Mouse (Mus musculus) 416B (cell line): ENCODE data around the gene Ccdc188.

Experiments
- DNase-seq: peaks from one replicate; pipeline ENCODE4 v3.0.0; 2011; ENCODE audit warnings: low read depth

Ccdc188 gene

GRCm38 (mm10) chr16:18235389-18236065, 17.8 kb downstream of the Ccdc188 start:
- DNase-seq, result no peak

GRCm38 (mm10) chr16:18236676-18237501, 19.2 kb downstream of the Ccdc188 start:
- DNase-seq, result no peak

DNA sequence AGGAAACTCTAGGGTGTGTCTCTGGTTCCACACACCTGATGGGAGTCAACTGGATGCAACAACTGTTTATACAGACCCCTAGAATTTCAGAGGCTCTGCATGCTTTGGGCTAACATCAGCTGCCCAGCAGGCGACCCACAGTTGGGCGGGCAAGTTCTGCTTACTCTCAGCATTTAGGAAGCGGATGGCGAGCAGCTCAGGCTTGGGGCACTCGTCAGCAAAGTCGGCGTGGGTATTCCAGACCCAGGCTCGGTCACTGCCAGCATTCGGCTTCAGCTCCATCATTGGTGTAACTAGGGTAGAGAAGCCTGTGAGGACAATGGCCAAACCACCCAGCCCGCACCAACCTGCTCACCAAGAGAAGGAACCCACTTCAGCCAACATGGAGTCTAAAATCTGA, 23.9 kb downstream of the Ccdc188 start:
- no peak for DNase-seq

DNA sequence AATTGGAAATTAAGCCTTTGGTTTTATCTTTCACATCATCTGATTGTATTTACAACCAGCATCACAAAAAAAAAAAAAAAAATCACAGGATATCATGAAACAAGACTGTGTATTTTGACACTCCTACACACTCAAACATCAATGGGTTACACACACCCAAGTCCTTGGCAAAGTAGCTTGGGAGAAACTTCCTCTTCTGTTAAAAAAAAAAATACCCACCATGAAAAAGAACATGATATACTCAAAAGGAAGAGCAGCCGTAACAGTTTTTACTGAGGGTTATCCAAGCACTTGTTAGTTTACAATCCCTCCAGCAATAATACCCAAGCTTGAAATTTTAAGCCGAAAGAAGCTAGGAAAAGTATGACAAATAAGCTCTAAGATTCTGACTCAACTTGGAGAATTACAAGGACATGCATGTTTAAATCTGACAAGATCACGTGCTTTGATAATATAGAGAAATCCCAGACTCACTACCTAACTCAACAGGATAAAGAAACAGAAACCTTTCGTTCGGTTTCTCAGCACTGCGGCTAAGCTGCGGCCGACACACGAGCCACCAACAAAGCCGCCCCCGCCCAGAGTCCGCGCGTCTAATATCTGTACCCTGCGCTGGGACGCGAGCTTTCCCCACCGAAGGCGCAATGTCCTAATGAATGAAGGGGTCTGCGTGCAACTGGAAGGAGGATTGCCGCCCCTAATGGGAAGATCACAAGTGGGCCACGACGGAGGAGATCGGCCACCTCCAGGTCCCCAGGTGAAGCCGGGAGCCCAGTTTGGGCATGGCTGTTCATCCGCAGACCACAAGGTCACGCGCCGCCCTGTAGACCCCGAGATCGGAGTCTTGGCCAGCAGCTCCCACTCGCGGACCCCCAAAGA, 30.1 kb downstream of the Ccdc188 start:
- peak; percentile 52 for DNase-seq

DNA sequence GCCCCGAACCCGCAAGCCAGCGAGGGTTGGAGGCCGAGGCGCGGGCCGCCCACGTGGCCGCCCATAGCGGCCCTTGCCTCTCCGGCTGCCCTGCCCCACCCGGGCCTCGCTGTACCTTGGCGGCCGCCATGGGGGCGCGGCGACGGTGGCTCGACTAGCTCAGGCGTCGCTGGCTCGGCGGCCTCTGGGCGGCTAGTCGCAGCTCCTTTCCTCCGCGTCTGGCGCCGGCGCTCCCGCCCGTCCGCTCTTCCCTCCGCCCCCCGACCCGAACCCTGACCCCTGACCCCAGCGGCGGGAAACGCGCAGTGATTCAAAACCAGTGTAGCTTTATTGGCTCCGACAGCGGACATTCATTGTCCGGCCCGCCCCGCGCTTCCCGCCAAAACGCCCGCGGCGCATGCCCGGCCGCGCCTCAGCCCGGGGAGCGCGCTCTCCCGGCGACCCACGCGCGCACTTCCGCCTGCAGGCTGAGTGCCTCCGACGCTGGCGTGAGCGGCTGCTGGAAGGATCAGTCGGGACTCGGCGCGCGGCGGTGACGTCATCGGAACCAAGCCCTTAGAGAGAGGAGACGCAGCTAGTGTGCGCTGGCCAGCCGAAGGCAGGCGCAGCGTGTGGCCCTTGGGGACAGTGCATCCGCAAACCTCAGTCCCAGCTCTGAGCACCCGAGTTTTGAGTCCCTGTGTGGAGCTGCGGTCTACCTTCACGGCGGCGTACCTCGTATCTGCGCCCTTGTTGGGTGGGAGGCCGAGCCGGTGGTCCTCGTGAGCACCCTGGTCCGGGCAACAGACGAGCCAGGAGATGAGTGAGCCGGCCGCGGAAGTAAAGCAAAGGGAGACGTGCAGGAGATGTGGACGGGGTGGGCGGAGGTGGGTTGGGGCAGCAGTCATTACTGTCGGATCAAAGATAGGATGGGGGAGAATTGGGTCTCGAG, 31.0 kb downstream of the Ccdc188 start, which contains the start of the genes Trmt2a and Ranbp1:
Gene Trmt2a, plus strand, starts transcription at position 247 of the 931 bp plus-strand sequence.
Gene Ranbp1, minus strand, starts transcription at position 300 of the 931 bp plus-strand sequence.
- DNase-seq, result peak; percentile 99

DNA sequence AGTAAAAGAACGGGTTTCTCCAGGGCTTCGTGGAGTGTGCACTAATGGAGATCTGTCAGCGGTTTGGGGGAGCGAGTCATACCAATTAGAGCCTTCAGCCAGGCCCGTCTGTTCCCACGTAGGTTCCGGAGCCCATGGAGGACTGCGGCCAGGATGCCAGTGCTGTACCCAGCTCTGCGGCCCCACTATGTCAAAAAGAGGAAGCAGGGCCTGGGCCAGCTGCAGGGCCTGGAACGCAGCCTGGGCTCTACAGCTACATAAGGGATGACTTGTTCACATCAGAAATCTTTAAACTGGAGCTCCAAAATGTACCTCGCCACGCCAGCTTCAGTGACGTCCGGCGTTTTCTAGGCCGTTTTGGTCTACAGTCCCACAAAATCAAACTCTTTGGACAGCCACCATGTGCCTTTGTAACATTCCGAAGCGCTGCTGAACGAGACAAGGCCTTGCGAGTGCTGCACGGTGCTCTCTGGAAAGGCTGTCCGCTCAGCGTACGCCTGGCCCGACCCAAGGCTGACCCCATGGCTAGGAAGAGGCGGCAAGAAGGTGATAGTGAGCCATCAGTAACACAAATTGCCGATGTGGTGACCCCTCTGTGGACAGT, 31.8 kb downstream of the Ccdc188 start:
- DNase-seq, result peak; percentile 84

GRCm38 (mm10) chr16:18250231-18250630, 32.6 kb downstream of the Ccdc188 start:
- DNase-seq, result no peak

DNA sequence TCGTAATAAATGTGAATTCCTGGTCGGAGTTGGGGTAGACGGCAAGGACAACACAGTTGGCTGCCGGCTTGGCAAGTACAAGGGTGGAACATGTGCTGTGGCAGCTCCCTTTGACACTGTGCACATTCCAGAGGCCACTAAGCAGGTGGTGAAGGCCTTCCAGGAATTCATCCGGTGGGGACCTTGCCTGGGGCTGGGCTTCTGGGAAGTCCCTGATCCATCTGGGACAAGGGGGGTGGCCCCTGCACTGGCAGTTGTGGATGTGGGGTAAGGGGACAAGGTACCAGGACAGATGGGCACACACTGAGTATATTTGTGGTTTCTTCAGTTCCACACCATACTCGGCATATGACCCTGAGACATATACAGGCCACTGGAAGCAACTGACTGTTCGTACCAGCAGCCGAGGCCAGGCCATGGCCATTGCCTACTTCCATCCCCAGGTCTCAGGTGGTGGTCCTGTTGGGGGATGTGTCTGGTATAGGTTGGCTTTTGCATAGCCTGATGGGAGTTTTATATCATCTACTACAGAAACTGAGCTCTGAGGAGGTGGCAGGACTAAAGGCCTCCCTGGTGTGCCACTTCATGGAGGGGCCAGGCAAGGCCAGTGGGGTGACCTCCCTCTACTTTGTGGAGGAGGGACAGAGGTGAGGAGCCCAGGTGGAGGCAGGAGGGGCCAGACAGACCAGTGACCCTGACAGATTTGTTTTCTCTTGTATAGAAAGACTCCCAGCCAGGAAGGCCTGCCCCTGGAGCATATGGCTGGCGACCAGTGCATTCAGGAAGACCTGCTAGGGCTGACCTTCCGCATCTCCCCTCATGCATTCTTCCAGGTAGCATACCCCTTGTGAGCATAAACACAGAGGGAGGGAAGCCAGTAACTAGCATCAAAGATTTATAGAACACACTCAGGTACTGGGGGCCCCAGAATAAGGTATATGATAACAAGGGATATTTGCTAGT, 33.4 kb downstream of the Ccdc188 start:
- DNase-seq, result no peak

DNA sequence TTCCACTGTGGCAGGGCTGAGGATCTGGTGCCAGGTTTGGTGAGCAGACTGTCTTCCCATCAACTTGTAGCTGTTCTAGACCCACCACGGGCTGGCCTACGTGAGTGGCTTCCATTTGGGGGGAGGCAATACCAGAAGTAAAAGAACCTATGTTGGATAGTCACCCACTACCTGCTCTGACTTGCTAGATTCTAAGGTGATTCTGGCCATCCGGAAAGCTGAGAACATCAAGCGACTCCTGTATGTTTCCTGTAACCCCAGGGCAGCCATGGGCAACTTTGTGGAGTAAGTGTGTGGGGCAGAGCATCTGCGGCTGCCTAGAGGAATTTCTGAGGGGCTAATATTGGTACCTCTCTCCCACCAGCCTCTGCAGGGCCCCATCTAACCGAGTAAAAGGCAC, 35.1 kb downstream of the Ccdc188 start:
- DNase-seq, result no peak

DNA sequence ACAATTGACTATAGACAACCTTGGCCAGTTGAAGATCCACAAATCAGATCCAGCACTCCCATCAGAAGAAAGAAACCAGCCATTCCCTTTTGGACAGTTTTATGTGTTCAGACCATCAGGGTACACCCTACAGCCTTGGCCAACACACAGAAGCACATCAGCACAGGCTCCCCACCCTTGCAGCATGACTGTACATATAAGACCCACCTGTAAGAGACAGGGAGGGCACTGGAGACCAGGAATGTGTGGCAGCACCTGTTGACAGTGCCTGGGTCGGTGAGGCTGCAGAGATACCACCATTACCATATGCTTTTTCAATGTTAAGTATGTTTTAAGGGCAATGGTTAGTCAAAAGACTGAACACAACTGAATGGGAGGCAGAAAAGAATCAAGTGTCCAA, 36.2 kb downstream of the Ccdc188 start:
- DNase-seq, result no peak

- DNase-seq, result no peak
These were observed 40.5 kb downstream of the Ccdc188 start, which contains the start of gene Gm49776 for GRCm38 (mm10) chr16:18258221-18258620. Gm49776 (minus strand) TSS chr16:18258321.

DNA sequence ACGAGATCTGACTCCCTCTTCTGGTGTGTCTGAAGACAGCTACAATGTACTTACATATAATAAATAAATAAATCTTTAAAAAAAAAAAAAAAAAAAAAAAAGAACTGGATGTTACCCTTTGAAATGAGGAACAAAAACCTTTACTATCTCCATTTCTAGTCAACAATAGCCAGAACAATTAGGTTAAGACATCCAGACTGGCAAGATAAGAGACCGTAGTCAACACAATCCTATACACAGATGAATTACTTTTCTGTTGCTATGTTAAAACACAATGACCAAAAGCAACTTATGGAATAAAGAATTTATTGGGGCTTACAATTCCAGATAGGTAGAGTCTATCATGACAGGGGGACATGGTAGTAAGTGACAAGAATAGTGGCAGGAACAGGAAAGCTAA, 47.3 kb downstream of the Ccdc188 start:
- no peak for DNase-seq

DNA sequence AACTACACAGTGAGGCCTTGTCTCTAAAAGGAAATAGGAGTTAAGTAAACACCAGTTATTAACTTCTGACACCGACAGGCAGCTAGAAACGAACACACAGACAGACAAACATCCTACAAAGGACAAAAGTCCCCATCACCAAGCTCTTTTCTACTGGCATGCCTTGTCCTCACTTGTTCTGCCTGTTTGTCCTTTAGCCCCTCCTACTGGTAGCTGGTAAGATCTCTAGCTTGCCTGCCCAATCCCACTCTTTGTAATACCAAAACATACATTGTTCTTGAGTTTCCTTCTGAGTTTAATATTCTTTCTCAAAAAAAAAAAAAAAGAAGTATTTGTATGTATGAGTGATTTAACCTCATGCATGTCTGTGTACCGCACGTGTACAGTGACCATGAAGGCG, 50.5 kb downstream of the Ccdc188 start:
- DNase-seq, result peak; percentile 74
